Mouse (Mus musculus) limb, embryonic 14.5 days (tissue): ENCODE measurements around the gene Dbx1. TPM values are rescaled to one million over a fixed set of nuclear protein-coding genes. Genes with fewer than 3 reads are reported as not detected.

Experiments used
- ATAC-seq: fragments of 200-750 bp; cut with Nextera tagmentation; 2 replicates; pipeline ENCODE4 v1.8.0; 2017; ENCODE audit warnings: low read depth, moderate number of reproducible peaks, moderate TSS enrichment; ENCODE audit not compliant: low FRiP score
- DNase-seq: peaks from one replicate; pipeline ENCODE4 v3.0.0-alpha.2; 2015; ENCODE audit warnings: low spot score
- H3K27ac ChIP-seq: fragments of 300-500 bp; sonication (generic); replicated peaks from 2 replicates; pipeline ENCODE4 v1.5.1; 2014; ENCODE audit warnings: low read depth, mild to moderate bottlenecking, low read length, moderate library complexity, mixed read lengths
- H3K27me3 ChIP-seq: fragments of 300-500 bp; sonication (generic); 2 replicates; pipeline ENCODE4 v1.6.1; 2014; ENCODE audit warnings: low read length, mixed read lengths; ENCODE audit not compliant: control insufficient read depth, insufficient read depth
- H3K36me3 ChIP-seq: fragments of 300-500 bp; sonication (generic); 2 replicates; pipeline ENCODE4 v1.6.1; 2014; ENCODE audit warnings: mild to moderate bottlenecking, low read length, moderate library complexity, mixed read lengths; ENCODE audit not compliant: control insufficient read depth, insufficient read depth
- H3K4me1 ChIP-seq: fragments of 300-500 bp; sonication (generic); 2 replicates; pipeline ENCODE4 v1.6.1; 2014; ENCODE audit warnings: antibody characterized with exemption, low read length, mixed read lengths; ENCODE audit not compliant: control insufficient read depth, insufficient read depth
- H3K4me2 ChIP-seq: fragments of 300-500 bp; sonication (generic); replicated peaks from 2 replicates; pipeline ENCODE4 v1.6.1; 2014; ENCODE audit warnings: low read depth, mild to moderate bottlenecking, low read length, moderate library complexity; ENCODE audit not compliant: severe bottlenecking
- H3K4me3 ChIP-seq: fragments of 300-500 bp; sonication (generic); replicated peaks from 2 replicates; pipeline ENCODE4 v1.5.1; 2014; ENCODE audit warnings: low read length
- H3K9ac ChIP-seq: fragments of 300-500 bp; sonication (generic); 2 replicates; pipeline ENCODE4 v1.6.1; 2014; ENCODE audit warnings: mild to moderate bottlenecking, low read depth, low read length, moderate library complexity; ENCODE audit not compliant: severe bottlenecking
- H3K9me3 ChIP-seq: fragments of 300-500 bp; sonication (generic); 2 replicates; pipeline ENCODE4 v1.6.1; 2016; ENCODE audit warnings: low read length; ENCODE audit not compliant: control insufficient read depth
- POLR2A ChIP-seq: fragments of 200-500 bp; IDR thresholded peaks from 2 replicates; pipeline ENCODE4 v1.8.0; 2012; ENCODE audit warnings: inconsistent platforms, mild to moderate bottlenecking, moderate library complexity, borderline replicate concordance; ENCODE audit not compliant: insufficient read depth, insufficient read length; ENCODE audit errors: extremely low read depth
- WGBS: fragments of 180-500 bp; shearing (Covaris S2); extraction: QIAGEN DNeasy Blood & Tissue Kit; methylation state at CpG from one replicate; pipeline ENCODE4 v1.1.7; 2014; 5-methylcytosine and 5-hydroxymethylcytosine counted together
- polyA plus RNA-seq, 2 experiments: library from polyadenylated mRNA; depleted of rRNA in 1 of 2; stranded (reverse) in 1 of 2; unstranded in 1 of 2; fragments of >200 nt; fragmentation: Nextera tagmentation in 1 of 2; extraction: Ambion mirVana in 1 of 2; gene quantifications; 2 replicates each; pipeline versions ENCODE4 v1.2.1 to v1.2.3; 2012 to 2014

Gene Dbx1
- polyA plus RNA-seq, 2 experiments: 3.4 to 4.3 TPM

DNA sequence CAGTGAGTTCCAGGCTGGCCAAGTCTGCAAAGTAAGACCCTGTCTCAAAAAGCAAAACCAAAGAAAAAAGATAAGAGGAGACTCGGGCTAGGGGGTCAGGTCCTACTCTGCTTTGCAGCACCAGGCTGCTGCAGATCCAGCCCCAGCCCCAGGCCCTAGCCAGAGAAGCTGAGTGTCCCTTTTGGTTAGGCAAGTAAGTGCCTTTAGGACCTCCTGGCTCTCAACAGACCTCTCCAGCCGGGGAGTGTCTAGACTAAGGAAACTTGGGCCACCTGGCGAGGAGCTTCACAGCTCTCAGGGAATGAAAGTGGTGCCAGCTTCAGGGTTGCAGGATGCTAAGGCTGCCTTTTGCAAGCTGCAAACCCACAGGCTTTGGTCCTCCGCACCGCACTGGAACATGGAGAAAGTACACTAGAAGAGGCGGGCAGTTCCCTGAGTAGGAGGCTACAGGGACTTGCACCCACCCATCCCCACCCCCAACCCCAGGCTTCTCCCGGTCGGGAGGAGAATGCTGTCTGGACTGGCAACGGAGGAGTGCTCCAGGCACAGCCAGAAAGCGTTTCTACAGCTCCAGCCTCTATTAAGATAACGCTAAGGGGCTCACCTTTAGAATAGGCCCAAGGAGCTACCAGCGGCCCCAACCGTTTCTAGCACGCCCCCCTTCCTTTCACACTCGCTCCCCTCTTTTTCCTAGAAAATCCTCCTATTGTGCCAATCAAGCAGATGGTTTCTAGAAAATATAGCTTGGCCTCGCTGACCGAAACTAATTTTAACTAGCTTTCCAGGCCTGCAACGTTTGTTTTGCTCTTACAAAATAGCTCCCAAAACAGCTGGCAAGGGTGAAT, 3.4 kb upstream of the Dbx1 start:
- no peak overlapping the region for H3K4me3 ChIP-seq
- WGBS: 12% methylated on average over 18 of the region's 18 CpGs
- peaks cover 69% of the 10 kb centered on the region for H3K27me3 ChIP-seq
- peaks cover 3% of the 10 kb centered on the region; the same call in 1 of the 2 replicates for H3K4me1 ChIP-seq
- H3K4me2 ChIP-seq: no peak overlapping the region
- TF ChIP-seq POLR2A: no peak
- no peak for ATAC-seq
- H3K9me3 ChIP-seq: no peaks in the 10 kb centered on the region
- no peak for DNase-seq
- no peak overlapping the region for H3K27ac ChIP-seq
- no peaks in the 10 kb centered on the region for H3K36me3 ChIP-seq
- H3K9ac ChIP-seq: no peak overlapping the region

DNA sequence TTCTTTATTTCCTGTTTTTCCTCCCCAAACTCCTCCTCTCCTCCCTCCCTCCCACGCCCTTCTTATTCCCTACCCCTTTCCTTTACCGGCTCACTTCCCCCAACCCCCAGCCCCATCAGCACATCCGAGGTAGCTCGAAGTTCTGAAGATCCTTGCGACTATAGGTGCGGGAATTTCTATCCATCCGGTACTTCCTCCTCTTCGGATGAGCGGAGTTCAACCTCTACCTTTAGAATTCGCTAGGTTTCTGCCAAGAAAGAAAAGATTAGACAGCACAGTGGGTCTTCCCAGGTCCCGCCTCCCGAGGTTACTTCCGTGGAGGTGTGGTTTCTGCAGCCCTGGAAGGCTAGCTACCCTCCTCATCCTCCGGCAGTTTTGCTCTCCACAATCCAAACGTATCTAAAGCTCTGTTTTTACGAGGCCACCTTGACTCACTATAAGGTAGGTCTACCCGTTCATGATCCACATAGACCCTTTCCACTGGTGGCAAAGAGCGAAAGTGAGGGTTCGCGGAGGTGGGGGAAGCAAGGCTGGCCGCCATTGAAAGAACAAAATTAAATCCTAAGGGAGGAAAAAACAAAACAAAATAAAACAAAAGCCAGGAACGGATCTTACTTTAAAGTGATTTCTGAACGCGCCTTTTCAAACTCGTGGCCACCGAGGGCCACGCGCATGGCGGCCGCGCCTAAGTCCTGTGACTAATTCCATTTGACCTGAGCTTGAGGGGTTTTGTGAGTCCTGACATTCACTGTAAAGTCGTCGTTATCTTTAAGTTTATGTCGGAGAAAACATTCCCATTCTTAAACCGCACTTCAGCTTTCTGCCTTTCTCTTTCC, 2.5 kb upstream of the Dbx1 start:
- ATAC-seq (no peak), DNase-seq (no peak)
- Histone ChIP-seq H3K4me3 (peak overlapping the region; percentile 19), H3K9me3 (no peaks in the 10 kb centered on the region), H3K4me2 (no peak overlapping the region; the same call in 1 of the 2 replicates), H3K36me3 (no peaks in the 10 kb centered on the region), H3K27me3 (peaks cover 78% of the 10 kb centered on the region), H3K9ac (no peak overlapping the region), H3K27ac (no peak overlapping the region), H3K4me1 (peaks cover 4% of the 10 kb centered on the region; the same call in 1 of the 2 replicates)
- 2% methylated on average over 35 of the region's 35 CpGs for WGBS
- no peak for TF ChIP-seq POLR2A

DNA sequence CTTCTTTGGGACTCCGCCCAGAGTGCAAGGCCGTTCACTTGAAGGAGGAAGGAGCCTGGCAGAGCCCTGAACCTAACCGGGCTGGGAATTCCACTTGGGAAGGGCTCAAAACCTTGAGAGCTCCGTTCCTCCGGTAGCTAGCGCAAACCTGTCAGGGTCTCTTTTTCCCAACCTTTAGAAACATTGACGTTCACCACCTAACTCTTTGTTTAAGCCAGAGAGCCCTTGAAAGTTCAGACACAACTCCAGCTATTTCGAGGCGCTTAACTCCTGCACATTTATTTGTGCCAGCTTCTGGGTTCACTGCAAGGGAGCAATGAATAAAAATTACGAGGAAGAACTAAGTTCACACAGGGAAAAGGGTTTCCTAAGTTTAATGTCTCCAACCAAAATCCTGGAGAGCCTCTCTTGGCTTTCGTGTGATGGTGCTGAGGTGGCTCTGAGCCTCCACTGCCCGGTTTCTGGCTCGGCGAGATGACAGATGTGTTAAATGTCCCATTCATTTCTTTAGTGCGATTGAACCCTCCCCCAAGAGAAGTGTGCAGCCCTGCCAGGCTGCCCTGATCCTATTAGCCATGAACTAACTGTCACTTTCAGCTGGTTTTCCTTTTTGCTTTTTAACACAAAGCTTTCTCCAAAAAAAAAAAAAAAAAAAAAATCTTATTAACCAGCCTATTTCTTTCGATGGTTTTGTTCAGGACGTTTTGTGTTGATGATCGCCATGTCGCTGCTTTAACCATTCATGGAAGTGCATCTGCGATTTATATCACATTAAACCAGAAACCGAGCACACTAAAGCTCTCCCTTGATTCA, 1.4 kb upstream of the Dbx1 start:
- Histone ChIP-seq H3K27ac (no peak overlapping the region), H3K4me3 (no peak overlapping the region; the same call in 1 of the 2 replicates), H3K27me3 (peaks cover 89% of the 10 kb centered on the region), H3K36me3 (no peaks in the 10 kb centered on the region), H3K9me3 (no peaks in the 10 kb centered on the region), H3K4me2 (no peak overlapping the region), H3K9ac (no peak overlapping the region), H3K4me1 (peaks cover 9% of the 10 kb centered on the region; the same call in 1 of the 2 replicates)
- ATAC-seq (no peak), DNase-seq (no peak)
- WGBS: 2% methylated on average over 21 of the region's 21 CpGs
- no peak for TF ChIP-seq POLR2A

GRCm38 (mm10) chr7:49637281-49637680, 632 bp upstream of the Dbx1 start:
- ATAC-seq (no peak), DNase-seq (no peak)
- peaks cover 9% of the 10 kb centered on the region; the same call in 1 of the 2 replicates for H3K4me1 ChIP-seq
- H3K27me3 ChIP-seq: peaks cover 95% of the 10 kb centered on the region
- H3K4me3 ChIP-seq: no peak overlapping the region
- TF ChIP-seq POLR2A: no peak
- H3K9ac ChIP-seq: no peak overlapping the region
- no peaks in the 10 kb centered on the region for H3K36me3 ChIP-seq
- H3K4me2 ChIP-seq: no peak overlapping the region
- H3K27ac ChIP-seq: no peak overlapping the region
- no peaks in the 10 kb centered on the region for H3K9me3 ChIP-seq
- WGBS: 3% methylated on average over 9 of the region's 9 CpGs
